Mouse (Mus musculus): ENCODE measurements around the gene Ell2. TPM values are rescaled to one million over a fixed set of nuclear protein-coding genes. Genes with fewer than 3 reads are reported as not detected.

Ell2 gene
- polyA plus RNA-seq, 2 experiments, result 30.5 to 41.2 TPM

DNA sequence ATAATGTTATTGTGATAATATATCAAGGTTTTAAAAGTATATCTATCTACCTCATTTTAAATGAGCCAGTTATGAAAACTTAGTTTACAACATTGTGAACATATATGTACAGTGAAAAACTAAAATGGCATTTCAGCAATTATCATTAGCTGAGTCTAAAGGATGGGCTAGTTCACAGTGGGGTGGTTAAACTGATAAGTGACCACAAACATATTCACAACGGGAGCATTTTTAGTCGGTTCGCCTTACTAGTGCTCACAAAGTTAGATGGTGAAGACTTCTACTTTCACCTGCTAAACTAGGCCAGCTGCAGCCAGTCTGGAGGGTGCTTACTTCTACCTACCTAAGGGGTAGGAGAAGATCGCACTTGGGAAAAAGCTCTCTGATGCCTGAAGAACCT is 56.2 kb downstream of the Ell2 start:
- H3K9me3 ChIP-seq (ENCODE audit: control insufficient read depth, low read length), result no peaks in the 10 kb centered on the region
- DNase-seq (ENCODE audit: low read depth in 3 of 3, low spot score in 3 of 3) (no peak), ATAC-seq (ENCODE audit: insufficient read depth) (no peak)
- H3K36me3 ChIP-seq (replicated peaks; ENCODE audit: control insufficient read depth, insufficient read depth, low read depth), result peaks cover 79% of the 10 kb centered on the region
- no peak overlapping the region for H3K27ac ChIP-seq
- 34% methylated on average over 4 of the region's 4 CpGs for WGBS (ENCODE audit: insufficient replicate concordance)
- no peak overlapping the region for H3K9ac ChIP-seq (replicated peaks)
- no peak overlapping the region for H3K4me3 ChIP-seq (ENCODE audit: insufficient read depth in 1 of 2, low read depth in 2 of 2, low read length in 2 of 2)
- H3K4me2 ChIP-seq (ENCODE audit: low read depth), result no peak overlapping the region
- H3K27me3 ChIP-seq (ENCODE audit: control insufficient read depth, insufficient read depth, low read length), result no peaks in the 10 kb centered on the region
- TF ChIP-seq EP300 (IDR thresholded peaks at IDR 0.05; ENCODE audit: low read depth) (no peak), CTCF (IDR thresholded peaks at IDR 0.05; ENCODE audit: low read depth) (no peak)
- peaks cover 2 to 6% of the 10 kb centered on the region in 2 experiments; a peak in 3 of 4 replicates for H3K4me1 ChIP-seq (replicated peaks; ENCODE audit: control insufficient read depth in 2 of 2, insufficient read depth in 2 of 2, low read length in 1 of 2)

GRCm38 (mm10) chr13:75763280-75763679 is 56.7 kb downstream of the Ell2 start:
- DNase-seq (ENCODE audit: low read depth in 3 of 3, low spot score in 3 of 3), result no peak
- H3K36me3 ChIP-seq (replicated peaks; ENCODE audit: control insufficient read depth, insufficient read depth, low read depth), result peaks cover 78% of the 10 kb centered on the region
- no peak overlapping the region for H3K27ac ChIP-seq
- H3K4me3 ChIP-seq (ENCODE audit: insufficient read depth in 1 of 2, low read depth in 2 of 2, low read length in 2 of 2), result no peak overlapping the region
- H3K4me1 ChIP-seq (replicated peaks; ENCODE audit: control insufficient read depth in 2 of 2, insufficient read depth in 2 of 2, low read length in 1 of 2), result peaks cover 2 to 6% of the 10 kb centered on the region in 2 experiments; a peak in 3 of 4 replicates
- ATAC-seq (ENCODE audit: insufficient read depth), result no peak
- WGBS (ENCODE audit: insufficient replicate concordance), result 65% methylated on average over 3 of the region's 3 CpGs
- no peak overlapping the region for H3K4me2 ChIP-seq (ENCODE audit: low read depth)
- H3K9ac ChIP-seq (replicated peaks), result no peak overlapping the region
- no peaks in the 10 kb centered on the region for H3K27me3 ChIP-seq (ENCODE audit: control insufficient read depth, insufficient read depth, low read length)
- H3K9me3 ChIP-seq (ENCODE audit: control insufficient read depth, low read length), result no peaks in the 10 kb centered on the region
- TF ChIP-seq EP300 (IDR thresholded peaks at IDR 0.05; ENCODE audit: low read depth) (no peak), CTCF (IDR thresholded peaks at IDR 0.05; ENCODE audit: low read depth) (no peak)

DNA sequence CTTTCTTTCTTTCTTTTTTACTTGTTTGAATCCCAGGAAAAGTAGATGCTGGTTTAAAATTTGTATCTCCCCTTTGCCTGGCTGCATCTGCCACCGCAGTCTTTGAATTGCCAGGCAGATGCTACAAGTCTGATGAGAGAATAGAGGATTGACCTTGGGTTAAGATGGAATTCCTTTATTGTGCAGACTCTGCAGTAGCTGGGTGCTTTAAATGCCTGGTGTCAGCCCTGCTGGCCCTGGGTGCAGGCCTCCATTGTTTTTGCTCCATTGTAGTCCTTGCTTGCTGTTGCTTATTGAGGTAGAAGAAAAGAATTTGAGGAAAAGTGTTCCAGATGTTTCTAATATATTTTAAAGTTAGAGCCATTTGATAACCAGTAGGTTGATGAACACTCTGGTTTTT is 59.2 kb downstream of the Ell2 start:
- no peaks in the 10 kb centered on the region for H3K9me3 ChIP-seq (ENCODE audit: control insufficient read depth, low read length)
- H3K4me2 ChIP-seq (ENCODE audit: low read depth), result no peak overlapping the region
- DNase-seq (ENCODE audit: low read depth in 3 of 3, low spot score in 3 of 3) (no peak), ATAC-seq (ENCODE audit: insufficient read depth) (no peak)
- H3K4me3 ChIP-seq (ENCODE audit: insufficient read depth in 1 of 2, low read depth in 2 of 2, low read length in 2 of 2), result no peak overlapping the region
- TF ChIP-seq CTCF (IDR thresholded peaks at IDR 0.05; ENCODE audit: low read depth), result no peak
- no peak for TF ChIP-seq EP300 (IDR thresholded peaks at IDR 0.05; ENCODE audit: low read depth)
- no peak overlapping the region for H3K9ac ChIP-seq (replicated peaks)
- H3K27me3 ChIP-seq (ENCODE audit: control insufficient read depth, insufficient read depth, low read length), result no peaks in the 10 kb centered on the region
- peaks cover 86% of the 10 kb centered on the region for H3K36me3 ChIP-seq (replicated peaks; ENCODE audit: control insufficient read depth, insufficient read depth, low read depth)
- no peak overlapping the region for H3K27ac ChIP-seq
- 94% methylated on average over 1 of the region's 1 CpGs for WGBS (ENCODE audit: insufficient replicate concordance)
- H3K4me1 ChIP-seq (replicated peaks; ENCODE audit: control insufficient read depth in 2 of 2, insufficient read depth in 2 of 2, low read length in 1 of 2), result peaks cover 2 to 7% of the 10 kb centered on the region in 2 experiments; a peak in 3 of 4 replicates

DNA sequence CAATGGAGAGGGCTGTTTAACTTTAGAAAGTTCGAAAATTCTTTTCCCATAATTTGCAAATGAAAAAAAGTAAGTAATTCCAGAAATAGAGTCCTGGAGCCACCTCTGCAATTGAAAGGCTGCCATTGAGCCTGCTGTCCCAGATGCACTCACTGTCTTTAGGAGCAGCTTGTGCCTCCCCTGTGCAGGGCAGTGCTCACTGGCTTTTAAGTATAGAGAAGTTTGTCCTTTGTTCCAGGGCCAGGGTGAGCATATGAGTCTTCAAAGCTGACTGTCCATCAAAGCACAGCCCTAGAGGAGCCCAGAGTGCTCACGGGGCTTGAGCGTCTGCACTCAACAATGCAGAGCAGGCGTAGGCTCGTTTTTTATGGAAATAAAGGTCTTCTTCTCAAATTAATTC is 59.7 kb downstream of the Ell2 start:
- no peaks in the 10 kb centered on the region for H3K9me3 ChIP-seq (ENCODE audit: control insufficient read depth, low read length)
- H3K4me2 ChIP-seq (ENCODE audit: low read depth), result no peak overlapping the region
- WGBS (ENCODE audit: insufficient replicate concordance), result 87% methylated on average over 5 of the region's 5 CpGs

GRCm38 (mm10) chr13:75766967-75767366 is 60.4 kb downstream of the Ell2 start:
- WGBS (ENCODE audit: insufficient replicate concordance), result 88% methylated on average over 2 of the region's 2 CpGs
- no peak for TF ChIP-seq CTCF (IDR thresholded peaks at IDR 0.05; ENCODE audit: low read depth)
- TF ChIP-seq EP300 (IDR thresholded peaks at IDR 0.05; ENCODE audit: low read depth), result no peak
- Histone ChIP-seq H3K27me3 (ENCODE audit: control insufficient read depth, insufficient read depth, low read length) (no peaks in the 10 kb centered on the region), H3K4me2 (ENCODE audit: low read depth) (no peak overlapping the region), H3K4me3 (ENCODE audit: insufficient read depth in 1 of 2, low read depth in 2 of 2, low read length in 2 of 2) (no peak overlapping the region), H3K9me3 (ENCODE audit: control insufficient read depth, low read length) (no peaks in the 10 kb centered on the region), H3K27ac (no peak overlapping the region), H3K36me3 (replicated peaks; ENCODE audit: control insufficient read depth, insufficient read depth, low read depth) (peaks cover 82% of the 10 kb centered on the region), H3K4me1 (replicated peaks; ENCODE audit: control insufficient read depth in 2 of 2, insufficient read depth in 2 of 2, low read length in 1 of 2) (peaks cover 0 to 6% of the 10 kb centered on the region in 2 experiments; a peak in 3 of 4 replicates), H3K9ac (replicated peaks) (no peak overlapping the region)
- DNase-seq (ENCODE audit: low read depth in 3 of 3, low spot score in 3 of 3) (no peak), ATAC-seq (ENCODE audit: insufficient read depth) (no peak)

More for the DNA sequence above, 59.7 kb downstream of the Ell2 start:
- no peak overlapping the region for H3K9ac ChIP-seq (replicated peaks)
- peaks cover 0 to 7% of the 10 kb centered on the region in 2 experiments; a peak in 3 of 4 replicates for H3K4me1 ChIP-seq (replicated peaks; ENCODE audit: control insufficient read depth in 2 of 2, insufficient read depth in 2 of 2, low read length in 1 of 2)
- no peak overlapping the region for H3K4me3 ChIP-seq (ENCODE audit: insufficient read depth in 1 of 2, low read depth in 2 of 2, low read length in 2 of 2)
- ATAC-seq (ENCODE audit: insufficient read depth) (no peak), DNase-seq (ENCODE audit: low read depth in 3 of 3, low spot score in 3 of 3) (no peak)
- H3K27ac ChIP-seq, result no peak overlapping the region
- peaks cover 85% of the 10 kb centered on the region for H3K36me3 ChIP-seq (replicated peaks; ENCODE audit: control insufficient read depth, insufficient read depth, low read depth)
- TF ChIP-seq EP300 (IDR thresholded peaks at IDR 0.05; ENCODE audit: low read depth), result no peak
- no peaks in the 10 kb centered on the region for H3K27me3 ChIP-seq (ENCODE audit: control insufficient read depth, insufficient read depth, low read length)
